Mouse (Mus musculus) forebrain, postnatal 0 days (tissue): ENCODE data around the gene Zfp740. TPM values are rescaled to one million over a fixed set of nuclear protein-coding genes. Genes with fewer than 3 reads are reported as not detected.
A peak's percentile ranks its signal among the peaks of the same experiment; 100 is the strongest.

Experiments used
- ATAC-seq: fragments of 200-750 bp; cut with Nextera tagmentation; 2 replicates; pipeline ENCODE4 v1.8.0; 2017; ENCODE audit warnings: mild to moderate bottlenecking, moderate library complexity
- DNase-seq: peaks from one replicate; pipeline ENCODE4 v3.0.0-alpha.2; 2015
- H3K27ac ChIP-seq: fragments of 300-500 bp; sonication (generic); 2 replicates; pipeline ENCODE4 v1.5.1; 2014; ENCODE audit warnings: low read depth, mild to moderate bottlenecking, antibody characterized with exemption, low read length, moderate library complexity, mixed read lengths
- H3K27me3 ChIP-seq: fragments of 300-500 bp; sonication (generic); 2 replicates; pipeline ENCODE4 v1.6.1; 2014; ENCODE audit warnings: mild to moderate bottlenecking, low read length, mixed read lengths; ENCODE audit not compliant: insufficient read depth
- H3K36me3 ChIP-seq: fragments of 300-500 bp; sonication (generic); 2 replicates; pipeline ENCODE4 v1.6.1; 2014; ENCODE audit warnings: mild to moderate bottlenecking, moderate library complexity; ENCODE audit not compliant: insufficient read depth
- H3K4me1 ChIP-seq: fragments of 300-500 bp; sonication (generic); 2 replicates; pipeline ENCODE4 v1.6.1; 2014; ENCODE audit warnings: antibody characterized with exemption; ENCODE audit not compliant: insufficient read depth
- H3K4me2 ChIP-seq: fragments of 300-500 bp; sonication (generic); 2 replicates; pipeline ENCODE4 v1.6.1; 2014; ENCODE audit warnings: low read depth, mild to moderate bottlenecking, moderate library complexity
- H3K4me3 ChIP-seq: fragments of 300-500 bp; sonication (generic); 2 replicates; pipeline ENCODE4 v1.5.1; 2014; ENCODE audit warnings: low read depth, low read length, mixed read lengths
- H3K9ac ChIP-seq: fragments of 300-500 bp; sonication (generic); 2 replicates; pipeline ENCODE4 v1.6.1; 2014; ENCODE audit warnings: mild to moderate bottlenecking
- H3K9me3 ChIP-seq: fragments of 300-500 bp; sonication (generic); 2 replicates; pipeline ENCODE4 v1.6.1; 2016; ENCODE audit warnings: low read length
- CTCF ChIP-seq: sonication (generic); IDR thresholded peaks from 2 replicates; pipeline ENCODE4 v1.5.1; 2016; ENCODE audit warnings: antibody characterized with exemption, control low read depth, low read depth
- whole genome bisulfite sequencing: fragments of 180-500 bp; shearing (Covaris S2); extraction: QIAGEN DNeasy Blood & Tissue Kit; methylation state at CpG from one replicate; pipeline ENCODE4 v1.1.7; 2014; 5-methylcytosine and 5-hydroxymethylcytosine counted together
- polyA plus RNA-seq: library from polyadenylated mRNA; unstranded; fragments of >200 nt; fragmentation: Nextera tagmentation; extraction: Ambion mirVana; gene quantifications from 2 replicates; pipeline ENCODE4 v1.2.1, GENCODE M21; 2015
- total RNA-seq: library from RNA; depleted of rRNA; stranded (reverse); fragments of >200 nt; gene quantifications from 2 replicates; pipeline ENCODE4 v1.2.3, GENCODE M21; 2014

Gene Zfp740
- total and polyA plus RNA-seq, 2 experiments from 2014 or later, result 29.7 to 83.2 TPM

DNA sequence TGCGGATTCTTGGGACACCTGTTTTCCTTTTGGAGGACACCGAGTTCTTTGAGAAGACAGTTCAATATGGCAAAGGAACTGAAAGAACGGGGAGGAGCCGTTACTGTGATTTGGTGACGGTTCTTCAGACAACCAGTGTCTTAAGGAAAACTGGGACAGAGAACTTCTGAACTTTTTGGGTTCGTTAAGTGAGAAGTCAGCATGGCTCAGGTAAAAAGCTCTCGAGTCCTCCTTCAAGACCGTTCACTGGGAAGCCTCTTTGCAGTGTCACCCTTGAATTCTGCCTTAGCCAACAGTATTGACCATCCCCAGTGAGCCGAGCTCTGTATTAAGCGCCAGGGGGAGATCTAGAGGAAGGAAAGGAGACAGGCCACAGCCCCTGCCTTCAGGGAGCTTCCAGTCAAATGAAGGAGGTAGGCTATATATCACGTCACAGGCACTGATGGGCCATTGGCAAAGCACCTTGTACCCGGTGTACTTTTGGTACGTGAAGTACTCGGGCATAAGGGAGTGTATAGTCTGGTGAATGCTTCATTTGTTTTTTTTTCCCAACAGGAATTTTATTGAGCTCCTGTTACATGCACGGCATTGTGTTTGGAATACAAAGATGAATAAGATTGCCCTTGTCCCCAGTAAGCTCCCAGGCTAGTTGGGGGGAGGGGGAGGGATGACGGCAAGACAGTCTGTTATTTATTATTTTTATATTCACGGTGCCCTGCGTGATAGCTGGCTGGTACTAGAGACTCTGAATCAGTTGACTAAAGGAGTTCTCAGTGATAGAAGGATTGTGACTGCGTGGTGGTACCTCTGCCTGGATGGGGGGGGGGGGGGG is 1.8 kb downstream of the Zfp740 start, which contains the start of gene Csad:
TSS of gene Csad (minus strand) at position 51 of the 832 bp plus-strand sequence.
- H3K36me3 ChIP-seq, result peaks cover 29% of the 10 kb centered on the region
- H3K27ac ChIP-seq, result peak within 1 kb of the TSS; percentile 99
- no peak for ATAC-seq
- no peaks in the 10 kb centered on the region for H3K27me3 ChIP-seq
- H3K4me3 ChIP-seq, result peak within 1 kb of the TSS; percentile 93
- no peaks in the 10 kb centered on the region for H3K9me3 ChIP-seq
- 36% methylated on average over 19 of the region's 19 CpGs for WGBS
- H3K9ac ChIP-seq, result peak within 1 kb of the TSS; percentile 92
- peaks cover 13% of the 10 kb centered on the region for H3K4me1 ChIP-seq
- DNase-seq, result no peak
- H3K4me2 ChIP-seq, result peak within 1 kb of the TSS; percentile 68
- no peak for TF ChIP-seq CTCF

DNA sequence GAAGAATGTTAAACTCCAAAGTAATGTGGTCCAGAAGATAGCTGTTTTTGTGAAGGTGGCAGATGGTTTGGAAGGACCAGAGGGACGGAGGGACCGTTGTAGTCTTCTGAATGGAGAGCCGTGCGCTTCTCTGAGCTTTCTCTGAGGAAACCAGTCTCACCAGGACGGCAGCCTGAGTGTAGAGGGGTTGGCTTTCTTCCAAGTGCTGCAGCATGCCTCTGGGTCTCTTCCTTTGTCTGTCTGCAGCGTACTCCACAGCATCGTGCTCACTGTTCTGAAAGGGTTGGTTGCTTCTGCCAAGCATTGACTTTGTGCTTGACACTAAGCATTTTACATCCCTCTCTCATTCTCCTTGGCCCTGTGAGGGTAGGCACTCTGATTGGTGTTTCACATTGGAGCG is 2.7 kb downstream of the Zfp740 start:
- no peak for TF ChIP-seq CTCF
- Histone ChIP-seq H3K9ac (peak overlapping the region; percentile 40), H3K4me3 (peak overlapping the region; percentile 93), H3K4me1 (peaks cover 13% of the 10 kb centered on the region), H3K4me2 (peak overlapping the region; percentile 68), H3K36me3 (peaks cover 38% of the 10 kb centered on the region), H3K27me3 (no peaks in the 10 kb centered on the region), H3K9me3 (no peaks in the 10 kb centered on the region), H3K27ac (peak overlapping the region; percentile 50; the same call in 1 of the 2 replicates)
- WGBS, result 15% methylated on average over 8 of the region's 8 CpGs
- peak; percentile 73 for DNase-seq
- ATAC-seq, result peak; percentile 15

DNA sequence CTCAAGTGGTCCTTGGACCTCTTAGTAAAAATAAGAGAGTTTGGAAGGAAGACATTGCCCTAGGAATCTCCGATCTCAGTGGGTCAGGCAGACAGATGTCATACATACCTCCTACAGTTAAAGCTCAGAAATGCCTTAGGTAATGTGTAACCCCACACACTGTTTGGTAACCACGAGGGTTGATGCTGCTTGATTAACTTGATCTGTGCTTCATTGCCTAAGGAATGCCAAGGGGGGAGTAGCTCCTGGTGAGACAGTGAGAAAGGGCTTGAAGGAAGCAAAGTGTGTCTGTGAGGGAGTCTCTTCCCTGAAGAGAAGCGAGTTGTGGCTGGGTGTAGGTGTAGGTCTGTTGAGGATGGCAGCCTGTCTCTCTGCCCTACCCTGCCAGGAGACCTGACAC is 4.3 kb downstream of the Zfp740 start:
- WGBS, result 75% methylated on average over 3 of the region's 3 CpGs
- Histone ChIP-seq H3K4me1 (peaks cover 13% of the 10 kb centered on the region), H3K27me3 (no peaks in the 10 kb centered on the region), H3K27ac (no peak overlapping the region), H3K36me3 (peaks cover 50% of the 10 kb centered on the region), H3K9ac (no peak overlapping the region), H3K9me3 (no peaks in the 10 kb centered on the region), H3K4me3 (no peak overlapping the region), H3K4me2 (no peak overlapping the region)
- DNase-seq (no peak), ATAC-seq (no peak)
- no peak for TF ChIP-seq CTCF

DNA sequence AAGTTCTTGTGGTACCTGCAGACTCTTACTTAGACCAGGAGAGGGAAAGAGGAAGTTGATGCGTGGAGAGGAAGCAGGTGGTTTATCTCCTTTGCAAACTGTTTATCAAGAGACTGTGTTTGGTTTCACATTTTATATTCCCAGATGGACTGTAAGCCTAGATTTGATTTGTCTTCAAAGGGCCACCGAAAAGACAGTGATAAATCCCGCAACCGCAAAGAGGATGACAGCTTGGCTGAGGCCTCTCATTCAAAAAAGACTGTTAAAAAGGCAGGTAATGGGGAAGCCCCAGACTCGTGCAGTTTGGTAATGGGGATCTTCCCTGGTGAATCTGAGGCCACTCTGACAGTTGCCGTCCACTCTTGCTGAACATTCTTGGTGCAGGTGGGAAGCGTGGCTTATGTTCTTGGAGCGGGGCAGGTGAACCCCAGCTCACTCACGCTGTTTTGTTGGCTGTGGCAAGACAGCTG is 5.1 kb downstream of the Zfp740 start:
- Histone ChIP-seq H3K9me3 (no peaks in the 10 kb centered on the region), H3K27ac (no peak overlapping the region), H3K4me3 (no peak overlapping the region), H3K36me3 (peaks cover 58% of the 10 kb centered on the region), H3K4me1 (peaks cover 13% of the 10 kb centered on the region), H3K9ac (no peak overlapping the region), H3K4me2 (no peak overlapping the region), H3K27me3 (no peaks in the 10 kb centered on the region)
- WGBS, result 91% methylated on average over 9 of the region's 9 CpGs
- no peak for TF ChIP-seq CTCF
- DNase-seq (no peak), ATAC-seq (no peak)

DNA sequence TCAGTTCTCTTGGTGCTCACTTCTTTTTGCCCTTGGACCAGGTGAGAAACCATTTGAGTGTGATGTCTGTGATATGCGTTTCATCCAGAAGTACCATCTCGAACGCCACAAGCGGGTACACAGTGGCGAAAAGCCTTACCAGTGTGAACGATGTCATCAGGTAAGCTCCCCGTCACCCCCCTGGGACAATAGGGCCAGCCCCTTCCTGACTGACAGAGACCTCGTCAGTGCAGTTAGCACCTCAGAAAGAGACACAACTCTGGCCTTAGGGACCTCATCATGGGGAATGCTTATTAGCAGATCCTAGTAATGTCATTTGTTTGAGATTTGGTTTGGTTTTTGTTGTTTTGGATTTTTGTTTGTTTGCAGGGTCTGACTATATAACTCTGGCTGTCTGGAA is 6.1 kb downstream of the Zfp740 start:
- Histone ChIP-seq H3K27ac (no peak overlapping the region), H3K4me2 (no peak overlapping the region), H3K36me3 (peaks cover 67% of the 10 kb centered on the region), H3K4me1 (peaks cover 13% of the 10 kb centered on the region), H3K9ac (no peak overlapping the region), H3K9me3 (no peaks in the 10 kb centered on the region), H3K4me3 (no peak overlapping the region), H3K27me3 (no peaks in the 10 kb centered on the region)
- 87% methylated on average over 8 of the region's 8 CpGs for WGBS
- TF ChIP-seq CTCF, result no peak
- DNase-seq, result no peak
- ATAC-seq, result no peak

DNA sequence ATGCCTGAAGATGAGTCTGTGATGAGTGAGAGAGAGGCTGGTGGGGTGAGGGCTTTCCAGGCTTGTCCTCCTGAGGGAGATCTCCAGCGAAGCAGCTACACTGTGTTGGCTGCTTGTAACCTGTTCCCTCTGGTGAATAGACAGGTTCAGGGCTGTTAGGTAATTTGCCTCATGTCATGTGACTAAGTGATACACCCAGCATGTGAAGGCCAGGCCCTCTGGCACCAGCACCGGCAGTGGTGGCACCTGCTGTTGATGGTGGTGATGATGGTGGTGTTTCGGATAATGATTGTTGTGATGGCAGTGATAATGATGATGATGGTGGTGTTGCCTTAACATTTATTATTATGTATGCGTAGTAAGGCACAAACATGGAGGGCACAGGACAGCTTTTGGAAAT is 7.8 kb downstream of the Zfp740 start:
- H3K27ac ChIP-seq, result no peak overlapping the region
- H3K4me2 ChIP-seq, result no peak overlapping the region
- peaks cover 5% of the 10 kb centered on the region; the same call in 1 of the 2 replicates for H3K4me1 ChIP-seq
- ATAC-seq (no peak), DNase-seq (no peak)
- TF ChIP-seq CTCF, result no peak
- H3K9ac ChIP-seq, result no peak overlapping the region
- peaks cover 77% of the 10 kb centered on the region for H3K36me3 ChIP-seq
- 90% methylated on average over 4 of the region's 4 CpGs for WGBS
- no peaks in the 10 kb centered on the region for H3K27me3 ChIP-seq
- H3K9me3 ChIP-seq, result no peaks in the 10 kb centered on the region
- no peak overlapping the region for H3K4me3 ChIP-seq

DNA sequence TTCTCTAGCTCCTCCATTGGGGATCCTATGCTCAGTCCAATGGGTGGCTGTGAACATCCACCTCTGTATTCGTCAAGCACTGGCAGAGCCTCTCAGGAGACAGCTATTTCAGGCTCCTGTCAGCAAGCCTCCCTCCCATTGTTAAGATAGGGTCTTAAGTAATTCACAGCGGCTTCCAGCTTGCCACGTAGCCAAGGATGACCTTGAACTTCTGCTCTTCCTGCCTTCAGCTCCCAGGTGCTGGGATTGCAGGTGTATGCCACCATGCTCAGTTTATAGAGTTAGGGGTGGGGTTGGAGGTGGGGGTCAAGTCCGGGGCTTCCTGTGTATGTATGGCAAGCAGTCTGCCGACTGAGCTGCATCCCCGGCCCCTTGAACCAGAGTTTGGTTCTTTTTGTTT is 8.8 kb downstream of the Zfp740 start:
- no peak overlapping the region for H3K4me3 ChIP-seq
- H3K4me1 ChIP-seq, result no peaks in the 10 kb centered on the region
- no peak for ATAC-seq
- no peaks in the 10 kb centered on the region for H3K27me3 ChIP-seq
- 90% methylated on average over 6 of the region's 6 CpGs for WGBS
- H3K4me2 ChIP-seq, result no peak overlapping the region
- no peak overlapping the region for H3K27ac ChIP-seq
- H3K9me3 ChIP-seq, result no peaks in the 10 kb centered on the region
- TF ChIP-seq CTCF, result no peak
- H3K9ac ChIP-seq, result no peak overlapping the region
- peaks cover 82% of the 10 kb centered on the region for H3K36me3 ChIP-seq
- no peak for DNase-seq
